Mouse (Mus musculus): ENCODE results near the gene Smarcd1. TPM values are rescaled to one million over a fixed set of nuclear protein-coding genes. Genes with fewer than 3 reads are reported as not detected.
A peak's percentile ranks its signal among the peaks of the same experiment; 100 is the strongest.
"Not testable (repeated sequence)": the region's sequence is repeated elsewhere in the genome, so short reads cannot be mapped to it uniquely, and the experiment has no call there.

Gene Smarcd1
- polyA plus RNA-seq, 1 experiment from 2014 or later = 34.0 TPM

- Histone ChIP-seq H3K9ac (no peak overlapping the region), H3K4me3 (replicated peaks) (no peak overlapping the region), H3K36me3 (no peaks in the 10 kb centered on the region), H3K27me3 (replicated peaks) (peaks cover 16% of the 10 kb centered on the region), H3K27ac (no peak overlapping the region), H3K4me1 (replicated peaks) (no peaks in the 10 kb centered on the region), H3K9me3 (no peaks in the 10 kb centered on the region), H3K4me2 (replicated peaks) (no peak overlapping the region)
- no peak for ATAC-seq
- 46% methylated on average over 9 of the region's 9 CpGs for WGBS
Measured at GRCm38 (mm10) chr15:99691976-99692375, 10.0 kb upstream of the Smarcd1 start.

GRCm38 (mm10) chr15:99697309-99697708, 4.6 kb upstream of the Smarcd1 start:
- Histone ChIP-seq H3K9ac (no peak overlapping the region), H3K36me3 (no peaks in the 10 kb centered on the region), H3K4me2 (replicated peaks) (no peak overlapping the region), H3K9me3 (no peaks in the 10 kb centered on the region), H3K27ac (no peak overlapping the region), H3K4me3 (replicated peaks) (no peak overlapping the region), H3K4me1 (replicated peaks) (peaks cover 20% of the 10 kb centered on the region), H3K27me3 (replicated peaks) (peaks cover 11% of the 10 kb centered on the region)
- ATAC-seq = no peak
- WGBS = 5% methylated on average over 2 of the region's 2 CpGs

GRCm38 (mm10) chr15:99698533-99699085, 3.3 kb upstream of the Smarcd1 start:
- no peak overlapping the region for H3K27ac ChIP-seq
- 0 out of 2 replicates have a peak overlapping the region, but pooled peaks have one; percentile 7 for H3K4me2 ChIP-seq (replicated peaks)
- ATAC-seq = no peak
- WGBS = 33% methylated on average over 20 of the region's 20 CpGs
- no peaks in the 10 kb centered on the region for H3K9me3 ChIP-seq
- no peak overlapping the region for H3K9ac ChIP-seq
- H3K4me1 ChIP-seq (replicated peaks) = peaks cover 31% of the 10 kb centered on the region
- H3K4me3 ChIP-seq (replicated peaks) = no peak overlapping the region
- peaks cover 11% of the 10 kb centered on the region; the same call in 1 of the 2 replicates for H3K27me3 ChIP-seq (replicated peaks)
- no peaks in the 10 kb centered on the region for H3K36me3 ChIP-seq

GRCm38 (mm10) chr15:99699715-99700114, 2.2 kb upstream of the Smarcd1 start:
- Histone ChIP-seq H3K36me3 (0 out of 2 replicates have a peak, but pooled peaks cover 6% of the 10 kb centered on the region), H3K4me1 (replicated peaks) (peaks cover 41% of the 10 kb centered on the region), H3K4me2 (replicated peaks) (no peak overlapping the region; the same call in 1 of the 2 replicates), H3K27ac (peak overlapping the region; percentile 28; the same call in 1 of the 2 replicates), H3K9me3 (no peaks in the 10 kb centered on the region), H3K27me3 (replicated peaks) (peaks cover 11% of the 10 kb centered on the region; the same call in 1 of the 2 replicates), H3K9ac (no peak overlapping the region), H3K4me3 (replicated peaks) (no peak overlapping the region)
- ATAC-seq = no peak
- WGBS = 82% methylated on average over 10 of the region's 10 CpGs

- WGBS = 71% methylated on average over 18 of the region's 18 CpGs
- peak overlapping the region; percentile 71 for H3K27ac ChIP-seq
- no peak overlapping the region for H3K9ac ChIP-seq
- peaks cover 43% of the 10 kb centered on the region for H3K4me1 ChIP-seq (replicated peaks)
- H3K36me3 ChIP-seq = 0 out of 2 replicates have a peak, but pooled peaks cover 7% of the 10 kb centered on the region
- H3K9me3 ChIP-seq = no peaks in the 10 kb centered on the region
- H3K27me3 ChIP-seq (replicated peaks) = peaks cover 11% of the 10 kb centered on the region; the same call in 1 of the 2 replicates
- peak; percentile 74 for ATAC-seq
- 0 out of 2 replicates have a peak overlapping the region, but pooled peaks have one; percentile 89 for H3K4me3 ChIP-seq (replicated peaks)
- H3K4me2 ChIP-seq (replicated peaks) = peak overlapping the region; percentile 72
Measured at GRCm38 (mm10) chr15:99700219-99701106, 1.5 kb upstream of the Smarcd1 start.

- H3K9me3 ChIP-seq; H3K36me3 ChIP-seq; H3K27me3 ChIP-seq (replicated peaks); ATAC-seq: not testable (repeated sequence)
- H3K4me1 ChIP-seq (replicated peaks) = peaks cover 43% of the 10 kb centered on the region
- peak overlapping the region; percentile 97; the same call in 1 of the 2 replicates for H3K27ac ChIP-seq
- 36% methylated on average over 16 of the region's 16 CpGs for WGBS
- H3K4me3 ChIP-seq (replicated peaks) = peak overlapping the region; percentile 89
- H3K4me2 ChIP-seq (replicated peaks) = peak overlapping the region; percentile 72
- H3K9ac ChIP-seq = peak overlapping the region; percentile 98
Measured at GRCm38 (mm10) chr15:99701640-99701998, 310 bp upstream of the Smarcd1 start.

- H3K27ac ChIP-seq = peak overlapping the region; percentile 45; the same call in 1 of the 2 replicates
- H3K4me2 ChIP-seq (replicated peaks) = peak overlapping the region; percentile 72
- peak overlapping the region; percentile 98 for H3K9ac ChIP-seq
- peaks cover 16% of the 10 kb centered on the region; the same call in 1 of the 2 replicates for H3K36me3 ChIP-seq
- peak overlapping the region; percentile 89 for H3K4me3 ChIP-seq (replicated peaks)
- WGBS = 65% methylated on average over 9 of the region's 9 CpGs
- H3K9me3 ChIP-seq = no peaks in the 10 kb centered on the region
- H3K27me3 ChIP-seq (replicated peaks) = no peaks in the 10 kb centered on the region
- ATAC-seq = no peak
- H3K4me1 ChIP-seq (replicated peaks) = peaks cover 43% of the 10 kb centered on the region
Measured at GRCm38 (mm10) chr15:99703104-99703503, 1.2 kb downstream of the Smarcd1 start.

GRCm38 (mm10) chr15:99703676-99704040, 1.7 kb downstream of the Smarcd1 start:
- H3K9ac ChIP-seq = no peak overlapping the region
- H3K36me3 ChIP-seq = peaks cover 19% of the 10 kb centered on the region; the same call in 1 of the 2 replicates
- WGBS = 75% methylated on average over 5 of the region's 5 CpGs
- peak overlapping the region; percentile 26; the same call in 1 of the 2 replicates for H3K4me2 ChIP-seq (replicated peaks)
- H3K27me3 ChIP-seq (replicated peaks) = no peaks in the 10 kb centered on the region
- H3K9me3 ChIP-seq = no peaks in the 10 kb centered on the region
- ATAC-seq = no peak
- no peak overlapping the region for H3K4me3 ChIP-seq (replicated peaks)
- 0 out of 2 replicates have a peak overlapping the region, but pooled peaks have one; percentile 18 for H3K27ac ChIP-seq
- H3K4me1 ChIP-seq (replicated peaks) = peaks cover 41% of the 10 kb centered on the region

- peaks cover 38% of the 10 kb centered on the region for H3K4me1 ChIP-seq (replicated peaks)
- H3K4me2 ChIP-seq (replicated peaks) = peak overlapping the region; percentile 26
- ATAC-seq = no peak
- no peak overlapping the region for H3K4me3 ChIP-seq (replicated peaks)
- no peaks in the 10 kb centered on the region for H3K9me3 ChIP-seq
- no peaks in the 10 kb centered on the region for H3K27me3 ChIP-seq (replicated peaks)
- peaks cover 24% of the 10 kb centered on the region for H3K36me3 ChIP-seq
- H3K27ac ChIP-seq = peak overlapping the region; percentile 64
- H3K9ac ChIP-seq = no peak overlapping the region
- 56% methylated on average over 23 of the region's 23 CpGs for WGBS
Measured at GRCm38 (mm10) chr15:99704041-99704681, 2.2 kb downstream of the Smarcd1 start.

- WGBS = 75% methylated on average over 7 of the region's 7 CpGs
Measured at GRCm38 (mm10) chr15:99704881-99705280, 3.0 kb downstream of the Smarcd1 start.

GRCm38 (mm10) chr15:99705440-99706048, 3.6 kb downstream of the Smarcd1 start, which contains the start of gene Gm17349:
TSS of gene Gm17349 (minus strand) at chr15:99705490.
- Histone ChIP-seq H3K27ac (peak within 1 kb of the TSS; percentile 64), H3K9ac (no peak within 1 kb of the TSS), H3K9me3 (no peaks in the 10 kb centered on the region), H3K27me3 (replicated peaks) (no peaks in the 10 kb centered on the region), H3K4me2 (replicated peaks) (peak within 1 kb of the TSS; percentile 26), H3K4me1 (replicated peaks) (peaks cover 34% of the 10 kb centered on the region), H3K4me3 (replicated peaks) (no peak within 1 kb of the TSS), H3K36me3 (peaks cover 30% of the 10 kb centered on the region)
- 67% methylated on average over 11 of the region's 11 CpGs for WGBS
- ATAC-seq = no peak

More at GRCm38 (mm10) chr15:99704881-99705280, 3.0 kb downstream of the Smarcd1 start:
- no peaks in the 10 kb centered on the region for H3K9me3 ChIP-seq
- ATAC-seq = no peak
- peak overlapping the region; percentile 26; the same call in 1 of the 2 replicates for H3K4me2 ChIP-seq (replicated peaks)
- no peak overlapping the region for H3K9ac ChIP-seq
- peak overlapping the region; percentile 64 for H3K27ac ChIP-seq
- H3K4me3 ChIP-seq (replicated peaks) = no peak overlapping the region
- H3K27me3 ChIP-seq (replicated peaks) = no peaks in the 10 kb centered on the region
- peaks cover 38% of the 10 kb centered on the region for H3K4me1 ChIP-seq (replicated peaks)
- H3K36me3 ChIP-seq = peaks cover 30% of the 10 kb centered on the region
